Mouse (Mus musculus) adrenal gland, adult 8-10 months (tissue): Measurements from ENCODE around the gene Ppm1f. TPM values are rescaled to one million over a fixed set of nuclear protein-coding genes. Genes with fewer than 3 reads are reported as not detected.
"Not testable (repeated sequence)": the region's sequence is repeated elsewhere in the genome, so short reads cannot be mapped to it uniquely, and the experiment has no call there.

ENCODE experiments used
- DNase-seq: peaks from one replicate; pipeline ENCODE4 v3.0.0; 2022
- total RNA-seq, 4 experiments: library from RNA; stranded (reverse); gene quantifications; 2 replicates each; pipeline ENCODE4 v1.2.4; 2022

Ppm1f gene
- total RNA-seq, result 10 to 100 TPM; 42.1 to 54.6 (median 43.1) TPM

GRCm38 (mm10) chr16:16896382-16897055 is at the start of gene Ppm1f:
Ppm1f (plus strand) TSS chr16:16896469.
- peak; percentile 96 for DNase-seq

- DNase-seq, result no peak
Measured at GRCm38 (mm10) chr16:16849196-16849595, 47.1 kb upstream of the Ppm1f start.

GRCm38 (mm10) chr16:16852411-16852810 is 43.9 kb upstream of the Ppm1f start:
- DNase-seq, result no peak

- no peak for DNase-seq
Measured at GRCm38 (mm10) chr16:16854836-16855235, 41.4 kb upstream of the Ppm1f start.

- no peak for DNase-seq
Measured at GRCm38 (mm10) chr16:16855541-16855940, 40.7 kb upstream of the Ppm1f start.

- DNase-seq, result not testable (repeated sequence)
Measured at GRCm38 (mm10) chr16:16856054-16856453, 40.2 kb upstream of the Ppm1f start.

GRCm38 (mm10) chr16:16856731-16857476 is 39.4 kb upstream of the Ppm1f start:
- DNase-seq, result no peak

GRCm38 (mm10) chr16:16862288-16862687 is 34.0 kb upstream of the Ppm1f start:
- DNase-seq, result no peak

- no peak for DNase-seq
Measured at GRCm38 (mm10) chr16:16863978-16864377, 32.3 kb upstream of the Ppm1f start, which contains the start of gene Igll1. Igll1 (minus strand) TSS chr16:16863985.

- DNase-seq, result no peak
Measured at GRCm38 (mm10) chr16:16865217-16865616, 31.1 kb upstream of the Ppm1f start.

- DNase-seq, result no peak
Measured at GRCm38 (mm10) chr16:16865696-16866561, 30.3 kb upstream of the Ppm1f start.

GRCm38 (mm10) chr16:16870241-16870616 is 26.0 kb upstream of the Ppm1f start:
- DNase-seq, result no peak

GRCm38 (mm10) chr16:16870617-16871331 is 25.5 kb upstream of the Ppm1f start, which contains the start of the genes Top3b and Vpreb1:
Top3b (plus strand) TSS chr16:16870736.
Vpreb1 (minus strand) TSS chr16:16870843.
- peak; percentile 86 for DNase-seq

- no peak for DNase-seq
Measured at GRCm38 (mm10) chr16:16879025-16879424, 17.2 kb upstream of the Ppm1f start.

GRCm38 (mm10) chr16:16888341-16888740 is 7.9 kb upstream of the Ppm1f start:
- DNase-seq, result no peak

- DNase-seq, result no peak
Measured at GRCm38 (mm10) chr16:16892366-16892765, 3.9 kb upstream of the Ppm1f start.

GRCm38 (mm10) chr16:16896015-16896381 is 271 bp upstream of the Ppm1f start:
- DNase-seq, result no peak

- DNase-seq, result no peak
Measured at GRCm38 (mm10) chr16:16897056-16897584, 851 bp downstream of the Ppm1f start.

- DNase-seq, result no peak
Measured at GRCm38 (mm10) chr16:16902329-16902728, 6.1 kb downstream of the Ppm1f start.

- no peak for DNase-seq
Measured at GRCm38 (mm10) chr16:16903188-16903587, 6.9 kb downstream of the Ppm1f start.

GRCm38 (mm10) chr16:16907799-16908198 is 11.5 kb downstream of the Ppm1f start:
- DNase-seq, result peak; percentile 75
